Mouse (Mus musculus) CH12.LX (cell line): ENCODE measurements around the gene Kalrn. TPM values are rescaled to one million over a fixed set of nuclear protein-coding genes. Genes with fewer than 3 reads are reported as not detected.

Source experiments
- DNase-seq: peaks from one replicate; pipeline ENCODE4 v3.0.0-alpha.2; 2013; ENCODE audit errors: extremely low read depth
- H3K27ac ChIP-seq: 2 replicates; pipeline ENCODE4 v1.5.1; 2012; ENCODE audit warnings: low read depth, mild to moderate bottlenecking, control low read depth, moderate library complexity; ENCODE audit not compliant: insufficient read depth
- H3K27me3 ChIP-seq: replicated peaks from 2 replicates; pipeline ENCODE3; 2012; ENCODE audit warnings: inconsistent platforms
- H3K36me3 ChIP-seq, 2 experiments: replicated peaks in 1 of 2; 2 replicates each; pipeline versions ENCODE3 to v1.6.1; 2012; ENCODE audit warnings: inconsistent platforms in 1 of 2, low read length in 1 of 2, mild to moderate bottlenecking in 1 of 2, mixed read lengths in 1 of 2, moderate library complexity in 1 of 2; ENCODE audit not compliant: control insufficient read depth in 1 of 2, insufficient read depth in 1 of 2
- H3K4me1 ChIP-seq, 2 experiments: 2 replicates each; pipeline ENCODE4 v1.6.1; 2012; ENCODE audit warnings: inconsistent platforms in 1 of 2, moderate library complexity in 1 of 2; ENCODE audit not compliant: insufficient read depth in 2 of 2, control insufficient read depth in 1 of 2
- H3K4me2 ChIP-seq: 2 replicates; pipeline ENCODE4 v1.6.1; 2012; ENCODE audit warnings: low read depth, mild to moderate bottlenecking, control low read depth; ENCODE audit not compliant: poor library complexity, insufficient read depth, severe bottlenecking
- H3K4me3 ChIP-seq, 3 experiments: fragments of 150-350 bp in 1 of 3; sonication (generic) in 1 of 3; replicated peaks in 1 of 3; 2 replicates each; pipeline versions ENCODE3 to v1.5.1; 2011 to 2012; ENCODE audit warnings: low read depth in 2 of 3, low read length in 2 of 3, mild to moderate bottlenecking in 2 of 3, moderate library complexity in 2 of 3, control low read depth in 1 of 3, improper control_type of control experiment in 1 of 3, inconsistent platforms in 1 of 3, mixed read lengths in 1 of 3; ENCODE audit not compliant: poor library complexity in 1 of 3
- H3K79me2 ChIP-seq: replicated peaks from 2 replicates; pipeline ENCODE4 v1.6.1; 2012; ENCODE audit warnings: mild to moderate bottlenecking, moderate library complexity; ENCODE audit not compliant: control insufficient read depth, poor library complexity, insufficient read depth, severe bottlenecking; ENCODE audit errors: extremely low read depth
- H3K9ac ChIP-seq: 2 replicates; pipeline ENCODE4 v1.6.1; 2012; ENCODE audit warnings: low read depth, mild to moderate bottlenecking, control low read depth, moderate library complexity; ENCODE audit not compliant: insufficient read depth
- H3K9me3 ChIP-seq: replicated peaks from 2 replicates; pipeline ENCODE3; 2012; ENCODE audit warnings: low read length, inconsistent platforms, mixed read lengths
- CHD1 ChIP-seq: IDR thresholded peaks from 2 replicates; pipeline ENCODE4 v1.6.1; 2012; ENCODE audit warnings: low read depth, low read length, improper control_type of control experiment, inconsistent platforms
- CHD2 ChIP-seq: IDR thresholded peaks from 2 replicates; pipeline ENCODE4 v1.6.1; 2011; ENCODE audit warnings: low read length, improper control_type of control experiment
- CTCF ChIP-seq, 2 experiments: IDR thresholded peaks in 1 of 2; conservative IDR thresholded peaks in 1 of 2; 2 replicates each; pipeline ENCODE4 v1.5.1; 2011 to 2012; ENCODE audit warnings: low read depth in 2 of 2, low read length in 2 of 2, improper control_type of control experiment in 1 of 2, inconsistent platforms in 1 of 2, mild to moderate bottlenecking in 1 of 2, moderate library complexity in 1 of 2
- EP300 ChIP-seq: IDR thresholded peaks from 2 replicates; pipeline ENCODE4 v1.6.1; 2011; ENCODE audit warnings: low read length, improper control_type of control experiment
- ETS1 ChIP-seq: conservative IDR thresholded peaks from 2 replicates; pipeline ENCODE4 v1.6.1; 2012; ENCODE audit warnings: low read depth, mild to moderate bottlenecking, inconsistent platforms, low read length, improper control_type of control experiment, moderate library complexity
- JUND ChIP-seq: conservative IDR thresholded peaks from 2 replicates; pipeline ENCODE4 v1.6.1; 2011; ENCODE audit warnings: low read depth, low read length, improper control_type of control experiment
- MAFK ChIP-seq: IDR thresholded peaks from 2 replicates; pipeline ENCODE4 v1.6.1; 2011; ENCODE audit warnings: low read length, improper control_type of control experiment; ENCODE audit not compliant: insufficient replicate concordance
- MAZ ChIP-seq: IDR thresholded peaks from 2 replicates; pipeline ENCODE4 v1.6.1; 2012; ENCODE audit warnings: low read depth, mild to moderate bottlenecking, inconsistent platforms, low read length, improper control_type of control experiment, moderate library complexity
- MXI1 ChIP-seq: IDR thresholded peaks from 2 replicates; pipeline ENCODE4 v1.6.1; 2011; ENCODE audit warnings: mild to moderate bottlenecking, low read depth, low read length, improper control_type of control experiment
- MYC ChIP-seq: IDR thresholded peaks from 2 replicates; pipeline ENCODE4 v1.6.1; 2011; ENCODE audit warnings: low read depth, mild to moderate bottlenecking, improper control_type of control experiment, low read length
- NELFE ChIP-seq: IDR thresholded peaks from 2 replicates; pipeline ENCODE4 v1.6.1; 2011; ENCODE audit warnings: low read depth, low read length, improper control_type of control experiment
- PAX5 ChIP-seq: IDR thresholded peaks from 2 replicates; pipeline ENCODE4 v1.6.1; 2012; ENCODE audit warnings: low read length, inconsistent platforms, mixed read lengths
- RAD21 ChIP-seq: IDR thresholded peaks from 2 replicates; pipeline ENCODE4 v1.6.1; 2011; ENCODE audit warnings: low read depth, mild to moderate bottlenecking, low read length, improper control_type of control experiment, moderate library complexity
- SMC3 ChIP-seq: IDR thresholded peaks from 2 replicates; pipeline ENCODE4 v1.6.1; 2011; ENCODE audit warnings: low read depth, low read length, improper control_type of control experiment
- USF2 ChIP-seq: conservative IDR thresholded peaks from 2 replicates; pipeline ENCODE4 v1.6.1; 2011; ENCODE audit warnings: low read depth, low read length, improper control_type of control experiment
- ZC3H11A ChIP-seq: IDR thresholded peaks from 2 replicates; pipeline ENCODE4 v1.6.1; 2012; ENCODE audit warnings: low read depth, mild to moderate bottlenecking, inconsistent platforms, low read length, improper control_type of control experiment
- ZKSCAN1 ChIP-seq: IDR thresholded peaks from 2 replicates; pipeline ENCODE4 v1.6.1; 2012; ENCODE audit warnings: low read depth, inconsistent platforms, low read length, improper control_type of control experiment, borderline replicate concordance
- ZNF384 ChIP-seq: IDR thresholded peaks from 2 replicates; pipeline ENCODE4 v1.6.1; 2012; ENCODE audit warnings: low read depth, low read length, improper control_type of control experiment, inconsistent platforms
- dilution Hi-C: fragments of 300-500 bp; cut with MboI; formaldehyde crosslinking; loops from 2 replicates; pipeline ENCODE4 v1.14.3; 2020; ENCODE audit warnings: low sequenced_read_pairs; ENCODE audit not compliant: extremely low pct_unique_long_range_greater_than_20kb, extremely low pct_ligation_motif_present
- in situ Hi-C: fragments of 300-500 bp; cut with MboI; formaldehyde crosslinking; loops from 3 replicates; pipeline ENCODE4 v1.14.3; 2019; ENCODE audit warnings: low sequenced_read_pairs, low pct_ligation_motif_present, low pct_unique_long_range_greater_than_20kb, mixed read lengths
- polyA plus RNA-seq: library from polyadenylated mRNA; unstranded; fragments of >175 nt; gene quantifications from 2 replicates; pipeline ENCODE4 v1.2.1, GENCODE M21; 2012; ENCODE audit warnings: low read depth; ENCODE audit not compliant: insufficient read length
- total RNA-seq, 2 experiments: library from RNA; depleted of rRNA; stranded (reverse); fragments of 300-350 nt in 1 of 2; fragments of >200 nt in 1 of 2; gene quantifications; 2 replicates each; pipeline ENCODE4 v1.2.3; 2012 to 2014

Gene Kalrn
- total and polyA plus RNA-seq, 3 experiments, result 0.08 to 0.09 TPM; not detected in 1

- Histone ChIP-seq H3K9me3 (no peaks in the 10 kb centered on the region), H3K4me2 (no peak overlapping the region), H3K79me2 (no peaks in the 10 kb centered on the region), H3K27ac (no peak overlapping the region), H3K36me3 (no peaks in the 10 kb centered on the region), H3K27me3 (peaks cover 19% of the 10 kb centered on the region), H3K4me1 (peaks cover 2 to 10% of the 10 kb centered on the region in 2 experiments; a peak in 2 of 4 replicates), H3K9ac (no peak overlapping the region), H3K4me3 (no peak overlapping the region)
- dilution Hi-C loops, result no loop called here
- no peak for DNase-seq
- in situ Hi-C loops, result no loop called here
- no peak for TF ChIP-seq SMC3
- TF ChIP-seq CHD2, result no peak
- TF ChIP-seq MYC, result no peak
- no peak for TF ChIP-seq JUND
- no peak for TF ChIP-seq MXI1
- no peak for TF ChIP-seq ZNF384
- TF ChIP-seq PAX5, result no peak
- no peak for TF ChIP-seq CHD1
- no peak for TF ChIP-seq USF2
- TF ChIP-seq ZKSCAN1, result no peak
- TF ChIP-seq, all 38 proteins: peak for 0
These were observed 569.7 kb downstream of the Kalrn start for GRCm38 (mm10) chr16:34003566-34004127.

- no peak overlapping the region for H3K4me2 ChIP-seq
- in situ Hi-C loops, result no loop called here
- peaks cover under 1 to 7% of the 10 kb centered on the region in 2 experiments; a peak in 2 of 4 replicates for H3K4me1 ChIP-seq
- no peak overlapping the region for H3K27ac ChIP-seq
- DNase-seq, result no peak
- no peak overlapping the region for H3K9ac ChIP-seq
- no peak overlapping the region for H3K4me3 ChIP-seq
- dilution Hi-C loops, result no loop called here
- no peaks in the 10 kb centered on the region for H3K79me2 ChIP-seq
- H3K9me3 ChIP-seq, result no peaks in the 10 kb centered on the region
- no peaks in the 10 kb centered on the region for H3K36me3 ChIP-seq
- TF ChIP-seq ETS1 (0 out of 2 replicates have a peak, but pooled peaks have one; percentile 22), ZKSCAN1 (no peak)
- peaks cover 35% of the 10 kb centered on the region for H3K27me3 ChIP-seq
These were observed 572.6 kb downstream of the Kalrn start for GRCm38 (mm10) chr16:34000715-34001114.

DNA sequence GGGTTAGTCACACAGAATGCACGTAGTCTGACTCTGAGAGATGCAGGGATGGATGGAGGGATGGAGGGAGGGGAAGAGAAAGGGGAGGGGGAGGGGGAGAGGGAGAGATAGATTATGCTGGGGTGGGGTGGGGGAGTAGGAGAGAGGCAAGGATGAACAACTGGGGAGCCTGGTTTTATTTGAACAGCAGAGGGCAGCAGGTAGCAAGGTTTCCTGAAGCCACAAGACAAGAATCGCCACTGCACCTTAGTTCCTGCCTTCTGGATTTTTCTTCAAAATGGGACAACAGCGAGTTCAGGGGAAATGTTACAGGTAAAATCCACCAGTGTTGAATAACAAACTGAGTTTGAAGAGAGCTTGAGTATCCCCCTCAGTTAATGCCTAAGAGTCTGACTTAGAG, 573.9 kb downstream of the Kalrn start:
- Histone ChIP-seq H3K9ac (no peak overlapping the region), H3K4me2 (no peak overlapping the region), H3K27ac (no peak overlapping the region), H3K79me2 (no peaks in the 10 kb centered on the region), H3K4me1 (peaks cover 0 to 18% of the 10 kb centered on the region in 2 experiments; a peak in 2 of 4 replicates), H3K36me3 (no peaks in the 10 kb centered on the region), H3K27me3 (peaks cover 35% of the 10 kb centered on the region), H3K9me3 (no peaks in the 10 kb centered on the region), H3K4me3 (no peak overlapping the region)
- TF ChIP-seq ZKSCAN1 (no peak), MAFK (no peak), NELFE (peak; percentile 25; the same call in 1 of the 2 replicates), SMC3 (peak; percentile 92), RAD21 (peak; percentile 77), MAZ (no peak; the same call in 1 of the 2 replicates), CTCF (conservative IDR thresholded peaks at IDR 0.05 in 1 of 2, IDR thresholded peaks at IDR 0.05 in 1 of 2; ENCODE audit: low read depth in 2 of 2, low read length in 2 of 2) (peak; percentile 18 to 83; a peak in 2 of 4 replicates), ZC3H11A (peak; percentile 35), EP300 (no peak), CHD2 (no peak)
- dilution Hi-C loops, result no loop called here
- in situ Hi-C loops, result no loop called here
- DNase-seq, result peak; percentile 54
